1 mouse cellular context compared by ENCODE assay signal in genomic region chr7:19320637-19321036, GRCm38 (mm10).
TF ChIP-seq lines count a peak whose summit lies in the region.

No protein-coding gene starts in this region.

TF ChIP-seq in CH12.LX, 34 proteins besides CTCF, POLR2A, EP300 and RAD21 (continued from another document):
- TF ChIP-seq UBTF (IDR thresholded peaks at IDR 0.05; ENCODE audit: low read depth, low read length) = no peak
- TF ChIP-seq PAX5 (IDR thresholded peaks at IDR 0.05; ENCODE audit: low read length) = no peak
- TF ChIP-seq IRF4 (IDR thresholded peaks at IDR 0.05; ENCODE audit: low read depth, low read length) = no peak
